Mouse (Mus musculus): Measurements from ENCODE around the gene Atg16l2. TPM values are rescaled to one million over a fixed set of nuclear protein-coding genes. Genes with fewer than 3 reads are reported as not detected.
A peak's percentile ranks its signal among the peaks of the same experiment; 100 is the strongest.

The Atg16l2 gene
- 15.9 and 16.4 TPM in 2 replicates for polyA plus RNA-seq (2014; fragmentation: Nextera tagmentation; extraction: Ambion mirVana)

GRCm38 (mm10) chr7:101301881-101302456 lies at the start of gene Atg16l2:
Gene Atg16l2 (minus strand): TSS chr7:101302251.
- peaks cover 10% of the 10 kb centered on the region for H3K4me1 ChIP-seq (replicated peaks; ENCODE audit: control insufficient read depth, insufficient read depth, low read length)
- under 1% methylated on average over 39 of the region's 39 CpGs for WGBS
- H3K9me3 ChIP-seq (ENCODE audit: control insufficient read depth, low read length) = no peaks in the 10 kb centered on the region
- no peaks in the 10 kb centered on the region for H3K36me3 ChIP-seq (ENCODE audit: control insufficient read depth, insufficient read depth, low read length)
- peak; percentile 97 for DNase-seq (ENCODE audit: low spot score)
- ATAC-seq (replicated peaks; ENCODE audit: low FRiP score) = peak; percentile 97
- H3K9ac ChIP-seq (ENCODE audit: low read length) = peak within 1 kb of the TSS; percentile 64
- H3K4me3 ChIP-seq (ENCODE audit: low read depth, low read length) = peak within 1 kb of the TSS; percentile 63
- 0 out of 2 replicates have a peak within 1 kb of the TSS, but pooled peaks have one; percentile 20 for H3K27ac ChIP-seq (ENCODE audit: low read depth, low read length)
- H3K4me2 ChIP-seq (ENCODE audit: low read depth, low read length, severe bottlenecking) = peak within 1 kb of the TSS; percentile 63
- H3K27me3 ChIP-seq (ENCODE audit: control insufficient read depth, insufficient read depth, low read length) = peaks cover 9% of the 10 kb centered on the region

GRCm38 (mm10) chr7:101349861-101350260 lies 47.8 kb upstream of the Atg16l2 start:
- no peaks in the 10 kb centered on the region for H3K36me3 ChIP-seq (ENCODE audit: control insufficient read depth, insufficient read depth, low read length)
- H3K27me3 ChIP-seq (ENCODE audit: control insufficient read depth, insufficient read depth, low read length) = peaks cover 8% of the 10 kb centered on the region
- no peaks in the 10 kb centered on the region for H3K9me3 ChIP-seq (ENCODE audit: control insufficient read depth, low read length)
- no peak for DNase-seq (ENCODE audit: low spot score)
- peaks cover 11% of the 10 kb centered on the region; the same call in 1 of the 2 replicates for H3K4me1 ChIP-seq (replicated peaks; ENCODE audit: control insufficient read depth, insufficient read depth, low read length)
- H3K4me2 ChIP-seq (ENCODE audit: low read depth, low read length, severe bottlenecking) = no peak overlapping the region
- 30% methylated on average over 2 of the region's 2 CpGs for WGBS
- no peak overlapping the region for H3K9ac ChIP-seq (ENCODE audit: low read length)
- no peak overlapping the region for H3K4me3 ChIP-seq (ENCODE audit: low read depth, low read length)
- no peak overlapping the region for H3K27ac ChIP-seq (ENCODE audit: low read depth, low read length)
- ATAC-seq (replicated peaks; ENCODE audit: low FRiP score) = no peak

- Histone ChIP-seq H3K4me2 (ENCODE audit: low read depth, low read length, severe bottlenecking) (peak overlapping the region; percentile 96), H3K9ac (ENCODE audit: low read length) (peak overlapping the region; percentile 61), H3K27me3 (ENCODE audit: control insufficient read depth, insufficient read depth, low read length) (peaks cover 8% of the 10 kb centered on the region), H3K36me3 (ENCODE audit: control insufficient read depth, insufficient read depth, low read length) (no peaks in the 10 kb centered on the region), H3K9me3 (ENCODE audit: control insufficient read depth, low read length) (no peaks in the 10 kb centered on the region), H3K4me3 (ENCODE audit: low read depth, low read length) (peak overlapping the region; percentile 51), H3K4me1 (replicated peaks; ENCODE audit: control insufficient read depth, insufficient read depth, low read length) (peaks cover 11% of the 10 kb centered on the region; the same call in 1 of the 2 replicates), H3K27ac (ENCODE audit: low read depth, low read length) (no peak overlapping the region)
- WGBS = 3% methylated on average over 13 of the region's 13 CpGs
- DNase-seq (ENCODE audit: low spot score) = no peak
- no peak for ATAC-seq (replicated peaks; ENCODE audit: low FRiP score)
These were observed 46.3 kb upstream of the Atg16l2 start for GRCm38 (mm10) chr7:101348312-101348711.

- ATAC-seq (replicated peaks; ENCODE audit: low FRiP score) (peak; percentile 72), DNase-seq (ENCODE audit: low spot score) (peak; percentile 76)
- Histone ChIP-seq H3K27ac (ENCODE audit: low read depth, low read length) (no peak within 1 kb of the TSS), H3K4me1 (replicated peaks; ENCODE audit: control insufficient read depth, insufficient read depth, low read length) (peaks cover 11% of the 10 kb centered on the region; the same call in 1 of the 2 replicates), H3K9ac (ENCODE audit: low read length) (peak within 1 kb of the TSS; percentile 61), H3K9me3 (ENCODE audit: control insufficient read depth, low read length) (no peaks in the 10 kb centered on the region), H3K4me3 (ENCODE audit: low read depth, low read length) (peak within 1 kb of the TSS; percentile 51), H3K36me3 (ENCODE audit: control insufficient read depth, insufficient read depth, low read length) (no peaks in the 10 kb centered on the region), H3K4me2 (ENCODE audit: low read depth, low read length, severe bottlenecking) (peak within 1 kb of the TSS; percentile 96), H3K27me3 (ENCODE audit: control insufficient read depth, insufficient read depth, low read length) (peaks cover 8% of the 10 kb centered on the region)
- WGBS = under 1% methylated on average over 35 of the region's 35 CpGs
These were observed 45.8 kb upstream of the Atg16l2 start, which contains the start of gene Arap1 for GRCm38 (mm10) chr7:101347767-101348270. Gene Arap1 (plus strand): TSS chr7:101348067.

GRCm38 (mm10) chr7:101346991-101347390 lies 44.9 kb upstream of the Atg16l2 start:
- H3K27ac ChIP-seq (ENCODE audit: low read depth, low read length) = no peak overlapping the region
- no peak overlapping the region for H3K4me2 ChIP-seq (ENCODE audit: low read depth, low read length, severe bottlenecking)
- no peak for ATAC-seq (replicated peaks; ENCODE audit: low FRiP score)
- no peaks in the 10 kb centered on the region for H3K36me3 ChIP-seq (ENCODE audit: control insufficient read depth, insufficient read depth, low read length)
- no peak overlapping the region for H3K9ac ChIP-seq (ENCODE audit: low read length)
- no peak overlapping the region for H3K4me3 ChIP-seq (ENCODE audit: low read depth, low read length)
- peaks cover 11% of the 10 kb centered on the region; the same call in 1 of the 2 replicates for H3K4me1 ChIP-seq (replicated peaks; ENCODE audit: control insufficient read depth, insufficient read depth, low read length)
- peaks cover 8% of the 10 kb centered on the region for H3K27me3 ChIP-seq (ENCODE audit: control insufficient read depth, insufficient read depth, low read length)
- WGBS = 71% methylated on average over 2 of the region's 2 CpGs
- no peaks in the 10 kb centered on the region for H3K9me3 ChIP-seq (ENCODE audit: control insufficient read depth, low read length)
- DNase-seq (ENCODE audit: low spot score) = no peak

GRCm38 (mm10) chr7:101344892-101345291 lies 42.8 kb upstream of the Atg16l2 start:
- Histone ChIP-seq H3K36me3 (ENCODE audit: control insufficient read depth, insufficient read depth, low read length) (no peaks in the 10 kb centered on the region), H3K4me3 (ENCODE audit: low read depth, low read length) (no peak overlapping the region), H3K27me3 (ENCODE audit: control insufficient read depth, insufficient read depth, low read length) (peaks cover 8% of the 10 kb centered on the region), H3K4me1 (replicated peaks; ENCODE audit: control insufficient read depth, insufficient read depth, low read length) (peaks cover 11% of the 10 kb centered on the region; the same call in 1 of the 2 replicates), H3K9me3 (ENCODE audit: control insufficient read depth, low read length) (no peaks in the 10 kb centered on the region), H3K9ac (ENCODE audit: low read length) (no peak overlapping the region), H3K27ac (ENCODE audit: low read depth, low read length) (no peak overlapping the region), H3K4me2 (ENCODE audit: low read depth, low read length, severe bottlenecking) (no peak overlapping the region)
- ATAC-seq (replicated peaks; ENCODE audit: low FRiP score) = no peak
- 78% methylated on average over 4 of the region's 4 CpGs for WGBS
- no peak for DNase-seq (ENCODE audit: low spot score)

- H3K27ac ChIP-seq (ENCODE audit: low read depth, low read length) = no peak overlapping the region
- H3K4me2 ChIP-seq (ENCODE audit: low read depth, low read length, severe bottlenecking) = no peak overlapping the region
- no peak overlapping the region for H3K4me3 ChIP-seq (ENCODE audit: low read depth, low read length)
- WGBS = 83% methylated on average over 7 of the region's 7 CpGs
- H3K4me1 ChIP-seq (replicated peaks; ENCODE audit: control insufficient read depth, insufficient read depth, low read length) = peaks cover 7% of the 10 kb centered on the region; the same call in 1 of the 2 replicates
- H3K9me3 ChIP-seq (ENCODE audit: control insufficient read depth, low read length) = no peaks in the 10 kb centered on the region
- ATAC-seq (replicated peaks; ENCODE audit: low FRiP score) (no peak), DNase-seq (ENCODE audit: low spot score) (no peak)
- no peaks in the 10 kb centered on the region for H3K27me3 ChIP-seq (ENCODE audit: control insufficient read depth, insufficient read depth, low read length)
- no peaks in the 10 kb centered on the region for H3K36me3 ChIP-seq (ENCODE audit: control insufficient read depth, insufficient read depth, low read length)
- no peak overlapping the region for H3K9ac ChIP-seq (ENCODE audit: low read length)
These were observed 41.1 kb upstream of the Atg16l2 start for GRCm38 (mm10) chr7:101343135-101343534.

GRCm38 (mm10) chr7:101341405-101341804 lies 39.4 kb upstream of the Atg16l2 start:
- no peaks in the 10 kb centered on the region for H3K9me3 ChIP-seq (ENCODE audit: control insufficient read depth, low read length)
- 69% methylated on average over 6 of the region's 6 CpGs for WGBS
- H3K27ac ChIP-seq (ENCODE audit: low read depth, low read length) = no peak overlapping the region
- H3K4me2 ChIP-seq (ENCODE audit: low read depth, low read length, severe bottlenecking) = no peak overlapping the region
- H3K27me3 ChIP-seq (ENCODE audit: control insufficient read depth, insufficient read depth, low read length) = no peaks in the 10 kb centered on the region
- no peak overlapping the region for H3K4me3 ChIP-seq (ENCODE audit: low read depth, low read length)
- H3K4me1 ChIP-seq (replicated peaks; ENCODE audit: control insufficient read depth, insufficient read depth, low read length) = 0 out of 2 replicates have a peak, but pooled peaks cover 2% of the 10 kb centered on the region
- DNase-seq (ENCODE audit: low spot score) = no peak
- H3K36me3 ChIP-seq (ENCODE audit: control insufficient read depth, insufficient read depth, low read length) = no peaks in the 10 kb centered on the region
- no peak overlapping the region for H3K9ac ChIP-seq (ENCODE audit: low read length)
- ATAC-seq (replicated peaks; ENCODE audit: low FRiP score) = no peak

Measured in forebrain, embryonic 11.5 days (tissue).